Mouse (Mus musculus) c-Kit-positive CD71-negative TER-119-negative erythroid progenitor cells, embryonic 14.5 days (primary cell): ENCODE data around the gene Eps8l2.
"Not testable (repeated sequence)": the region's sequence is repeated elsewhere in the genome, so short reads cannot be mapped to it uniquely, and the experiment has no call there.

ENCODE experiments used
- DNase-seq: peaks from one replicate; pipeline ENCODE4 v3.0.0-alpha.2; 2013; ENCODE audit warnings: low read depth

Eps8l2 gene

DNA sequence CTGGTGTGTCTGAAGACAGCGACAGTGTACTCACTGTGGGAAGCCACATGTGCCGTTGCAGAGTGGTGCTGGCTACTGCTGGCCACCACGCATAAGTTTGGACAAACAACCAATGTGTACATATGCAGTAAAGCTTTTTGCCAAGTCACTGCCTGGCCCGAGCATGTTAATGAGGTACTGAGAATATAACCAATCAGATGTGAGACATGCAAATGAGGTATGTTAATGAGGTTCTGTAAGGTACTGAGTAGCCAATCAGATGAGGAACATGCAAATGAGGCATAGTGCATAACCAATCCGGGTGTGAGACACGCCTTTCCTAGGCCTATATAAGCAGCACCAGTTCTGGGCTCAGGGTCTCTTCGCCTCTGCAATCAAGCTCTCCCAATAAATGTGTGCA, 69.0 kb downstream of the Eps8l2 start:
- not testable (repeated sequence) for DNase-seq

GRCm38 (mm10) chr7:141408833-141409232, 70.2 kb downstream of the Eps8l2 start:
- peak; percentile 71 for DNase-seq

DNA sequence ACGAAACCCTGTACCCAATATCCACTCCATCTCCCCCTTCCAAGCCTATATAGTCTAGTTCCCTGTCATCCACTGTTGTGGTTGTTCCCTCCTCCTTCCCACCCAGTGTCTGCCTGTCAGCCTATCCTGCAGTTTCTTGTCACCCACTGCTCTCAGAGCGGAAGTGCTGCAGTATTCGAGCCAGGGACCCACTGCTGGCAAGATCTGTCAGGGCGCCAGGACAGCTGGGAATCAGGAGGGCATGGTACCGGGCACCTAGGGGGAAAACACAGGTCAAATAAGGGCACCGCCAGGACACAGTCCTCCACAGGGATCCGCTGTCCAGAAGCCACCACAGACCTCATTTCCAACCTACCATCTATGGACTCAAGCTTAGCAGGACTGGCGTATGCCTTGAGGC, 72.0 kb downstream of the Eps8l2 start:
- DNase-seq = no peak

- DNase-seq = no peak
Measured at GRCm38 (mm10) chr7:141411667-141412066, 73.0 kb downstream of the Eps8l2 start.
